Comparison of ENCODE assay signal across 15 mouse cellular contexts in genomic region chr8:79501238-79501637, GRCm38 (mm10).
DNase-seq lines count a peak whose midpoint lies in the region; ATAC-seq and TF ChIP-seq lines count a peak whose summit lies in the region.
"Had no signal": no experiment of that assay in that cellular context is flagged by ENCODE, and none has a peak within 500 bp of the region (broad histone marks: within the 10 kb centered on the region; RNA-seq: fewer than 3 reads in every experiment).

No protein-coding gene starts in this region.

- 0 out of 2 replicates have a peak, but pooled peaks have one; percentile 31 for ATAC-seq in heart, embryonic 12.5 days (ENCODE audit: insufficient number of reproducible peaks, low FRiP score)
- ATAC-seq in kidney, embryonic 16.5 days (ENCODE audit: low FRiP score, low TSS enrichment) = no peak
- no peak for ATAC-seq in megakaryocyte-erythroid progenitor cell, adult 5-6 weeks (replicated peaks; ENCODE audit: low FRiP score, low TSS enrichment, poor library complexity, severe bottlenecking)
- ATAC-seq: activated CD4-positive, CD25-positive, alpha-beta regulatory T cell, adult 4 months; forebrain, postnatal 0 days had no signal

- TF ChIP-seq CTCF in liver, adult 2 months (IDR thresholded peaks at IDR 0.05; ENCODE audit: low read depth, low read length) = no peak

- TF ChIP-seq POLR2A in liver, adult 2 months (IDR thresholded peaks at IDR 0.05; ENCODE audit: extremely low read depth, insufficient read depth, low read length) = no peak

- no peaks in the 10 kb centered on the region for H3K36me3 ChIP-seq in liver, adult 2 months (ENCODE audit: control insufficient read depth, insufficient read depth, low read length)
- no peaks in the 10 kb centered on the region for H3K36me3 ChIP-seq in heart, embryonic 12.5 days
- H3K36me3 ChIP-seq in kidney, embryonic 16.5 days (ENCODE audit: insufficient read depth, low read length) = no peaks in the 10 kb centered on the region
- H3K36me3 ChIP-seq: embryonic facial prominence, embryonic 13.5 days; hindbrain, embryonic 15.5 days had no signal

- 48% methylated on average over 11 of the region's 11 CpGs for WGBS in liver, adult 2 months
- 68% methylated on average over 11 of the region's 11 CpGs for WGBS in heart, embryonic 12.5 days
- WGBS in kidney, embryonic 16.5 days = 62% methylated on average over 11 of the region's 11 CpGs

- no peak overlapping the region for H3K9ac ChIP-seq in liver, adult 2 months (ENCODE audit: low read depth, low read length)
- no peak overlapping the region for H3K9ac ChIP-seq in heart, embryonic 12.5 days
- H3K9ac ChIP-seq in kidney, embryonic 16.5 days (replicated peaks; ENCODE audit: low read length) = no peak overlapping the region
- H3K9ac ChIP-seq: embryonic facial prominence, embryonic 13.5 days; forebrain, postnatal 0 days; hindbrain, embryonic 15.5 days had no signal

- no peaks in the 10 kb centered on the region for H3K9me3 ChIP-seq in heart, embryonic 12.5 days (replicated peaks)
- no peaks in the 10 kb centered on the region for H3K9me3 ChIP-seq in kidney, embryonic 16.5 days (ENCODE audit: low read length)
- H3K9me3 ChIP-seq: embryonic facial prominence, embryonic 13.5 days; hindbrain, embryonic 15.5 days had no signal

- no peak overlapping the region for H3K4me2 ChIP-seq in heart, embryonic 12.5 days
- H3K4me2 ChIP-seq in kidney, embryonic 16.5 days (replicated peaks; ENCODE audit: low read depth, low read length) = no peak overlapping the region
- H3K4me2 ChIP-seq: embryonic facial prominence, embryonic 13.5 days; hindbrain, embryonic 15.5 days had no signal

- peak; percentile 71 for DNase-seq in liver, adult 2 months (ENCODE audit: extremely low read depth, low read depth, low spot score)
- no peak for DNase-seq in liver
- DNase-seq in skeletal muscle tissue, adult 2 months (ENCODE audit: low read depth, low spot score) = peak; percentile 42
- DNase-seq in spleen, adult 18-20 months = no peak
- DNase-seq in left cerebral cortex, adult 18-20 months (ENCODE audit: low spot score in 2 of 2) = no peak
- DNase-seq: cerebellum, adult 2 months; forebrain, postnatal 0 days; layer of hippocampus, postnatal 36 days; thymus, postnatal 4 days had no signal

- H3K4me1 ChIP-seq in liver, adult 2 months (ENCODE audit: control insufficient read depth, insufficient read depth, low read length) = no peaks in the 10 kb centered on the region
- H3K4me1 ChIP-seq in heart, embryonic 12.5 days (replicated peaks) = peaks cover 27% of the 10 kb centered on the region
- H3K4me1 ChIP-seq in kidney, embryonic 16.5 days (ENCODE audit: insufficient read depth, low read length) = peaks cover 9% of the 10 kb centered on the region
- H3K4me1 ChIP-seq: hindbrain, embryonic 15.5 days had no signal

- no peaks in the 10 kb centered on the region for H3K27me3 ChIP-seq in liver, adult 2 months (ENCODE audit: control insufficient read depth, insufficient read depth, low read length)
- no peaks in the 10 kb centered on the region for H3K27me3 ChIP-seq in heart, embryonic 12.5 days (replicated peaks)
- no peaks in the 10 kb centered on the region for H3K27me3 ChIP-seq in kidney, embryonic 16.5 days (ENCODE audit: insufficient read depth, low read length)
- H3K27me3 ChIP-seq: embryonic facial prominence, embryonic 13.5 days; hindbrain, embryonic 15.5 days had no signal

- H3K79me2 ChIP-seq in liver, adult 2 months (ENCODE audit: control insufficient read depth, insufficient read depth, low read length) = no peaks in the 10 kb centered on the region

- no peak overlapping the region for H3K4me3 ChIP-seq in liver, adult 2 months (ENCODE audit: insufficient read depth, low read depth, low read length)
- H3K4me3 ChIP-seq in heart, embryonic 12.5 days = no peak overlapping the region
- no peak overlapping the region for H3K4me3 ChIP-seq in kidney, embryonic 16.5 days (ENCODE audit: low read length)
- H3K4me3 ChIP-seq: embryonic facial prominence, embryonic 13.5 days; hindbrain, embryonic 15.5 days had no signal

- H3K27ac ChIP-seq in liver, adult 2 months (replicated peaks; ENCODE audit: insufficient read depth, low read depth, low read length) = no peak overlapping the region
- H3K27ac ChIP-seq in heart, embryonic 12.5 days (ENCODE audit: poor library complexity, severe bottlenecking) = no peak overlapping the region
- H3K27ac ChIP-seq in kidney, embryonic 16.5 days (ENCODE audit: low read length) = peak overlapping the region; percentile 6; the same call in 1 of the 2 replicates
- H3K27ac ChIP-seq: embryonic facial prominence, embryonic 13.5 days; hindbrain, embryonic 15.5 days had no signal

Comparison
In these comparisons a context has a peak if more than half of its experiments do, and no peak if none do; other contexts are left out.
1. DNase-seq: peak in liver, adult 2 months (single experiment) and skeletal muscle tissue, adult 2 months (single experiment); none in liver (single experiment), spleen, adult 18-20 months (0 of 2) and left cerebral cortex, adult 18-20 months (0 of 2).